Mouse (Mus musculus) lung, embryonic 16.5 days (tissue): Measurements from ENCODE around the gene Ccr2. TPM values are rescaled to one million over a fixed set of nuclear protein-coding genes. Genes with fewer than 3 reads are reported as not detected.
"Not testable (repeated sequence)": the region's sequence is repeated elsewhere in the genome, so short reads cannot be mapped to it uniquely, and the experiment has no call there.

Experiments used
- ATAC-seq: fragments of 200-750 bp; cut with Nextera tagmentation; 2 replicates; pipeline ENCODE4 v1.8.0; 2017; ENCODE audit warnings: low read depth, mild to moderate bottlenecking, moderate library complexity
- H3K27ac ChIP-seq: fragments of 300-500 bp; sonication (generic); 2 replicates; pipeline ENCODE4 v1.5.1; 2014; ENCODE audit warnings: mild to moderate bottlenecking, control low read depth, low read length
- H3K27me3 ChIP-seq: fragments of 300-500 bp; sonication (generic); 2 replicates; pipeline ENCODE4 v1.6.1; 2014; ENCODE audit warnings: low read depth, low read length, mixed read lengths; ENCODE audit not compliant: control insufficient read depth, insufficient read depth
- H3K36me3 ChIP-seq: fragments of 300-500 bp; sonication (generic); 2 replicates; pipeline ENCODE4 v1.6.1; 2014; ENCODE audit warnings: low read length; ENCODE audit not compliant: control insufficient read depth, insufficient read depth
- H3K4me1 ChIP-seq: fragments of 300-500 bp; sonication (generic); replicated peaks from 2 replicates; pipeline ENCODE4 v1.6.1; 2014; ENCODE audit warnings: low read length, mixed read lengths; ENCODE audit not compliant: control insufficient read depth, insufficient read depth
- H3K4me2 ChIP-seq: fragments of 300-500 bp; sonication (generic); 2 replicates; pipeline ENCODE4 v1.6.1; 2014; ENCODE audit warnings: low read depth, low read length, control low read depth
- H3K4me3 ChIP-seq: fragments of 300-500 bp; sonication (generic); 2 replicates; pipeline ENCODE4 v1.5.1; 2014; ENCODE audit warnings: mild to moderate bottlenecking, low read length, control low read depth
- H3K9ac ChIP-seq: fragments of 300-500 bp; sonication (generic); 2 replicates; pipeline ENCODE4 v1.6.1; 2014; ENCODE audit warnings: low read length, control low read depth
- H3K9me3 ChIP-seq: fragments of 300-500 bp; sonication (generic); 2 replicates; pipeline ENCODE4 v1.6.1; 2016; ENCODE audit warnings: low read length; ENCODE audit not compliant: control insufficient read depth
- WGBS: fragments of 180-500 bp; shearing (Covaris S2); extraction: QIAGEN DNeasy Blood & Tissue Kit; methylation state at CpG from one replicate; pipeline ENCODE4 v1.1.7; 2014; 5-methylcytosine and 5-hydroxymethylcytosine counted together
- polyA plus RNA-seq: library from polyadenylated mRNA; unstranded; fragments of >200 nt; fragmentation: Nextera tagmentation; extraction: Ambion mirVana; gene quantifications from 2 replicates; pipeline ENCODE4 v1.2.1, GENCODE M21; 2015

The Ccr2 gene
- polyA plus RNA-seq, 1 experiment from 2014 or later: 8.1 TPM

DNA sequence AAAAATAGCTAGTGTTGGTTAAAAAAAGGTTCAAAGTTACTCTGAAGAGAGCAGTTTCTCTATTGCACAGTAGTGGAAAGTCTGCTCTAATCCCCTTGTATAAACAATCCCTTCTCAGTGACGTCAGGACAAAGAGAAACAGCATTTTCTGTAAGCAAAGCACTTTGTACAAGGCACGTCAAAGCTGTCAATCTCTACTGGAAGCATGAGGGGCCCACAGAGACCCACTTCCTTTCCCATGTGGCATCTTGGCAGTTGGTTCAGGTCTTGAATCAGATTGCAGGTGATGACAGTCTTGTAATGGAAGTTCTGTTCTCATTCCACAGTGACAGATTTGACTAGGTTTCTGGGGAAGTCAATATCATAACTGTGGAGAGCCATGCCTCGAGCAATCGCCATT is 21.9 kb upstream of the Ccr2 start:
- 42% methylated on average over 4 of the region's 4 CpGs for WGBS
- no peak overlapping the region for H3K4me3 ChIP-seq
- no peak overlapping the region for H3K9ac ChIP-seq
- H3K9me3 ChIP-seq: no peaks in the 10 kb centered on the region
- H3K27ac ChIP-seq: no peak overlapping the region
- no peak overlapping the region for H3K4me2 ChIP-seq
- H3K4me1 ChIP-seq: no peaks in the 10 kb centered on the region
- H3K36me3 ChIP-seq: no peaks in the 10 kb centered on the region
- no peak for ATAC-seq
- no peaks in the 10 kb centered on the region for H3K27me3 ChIP-seq

DNA sequence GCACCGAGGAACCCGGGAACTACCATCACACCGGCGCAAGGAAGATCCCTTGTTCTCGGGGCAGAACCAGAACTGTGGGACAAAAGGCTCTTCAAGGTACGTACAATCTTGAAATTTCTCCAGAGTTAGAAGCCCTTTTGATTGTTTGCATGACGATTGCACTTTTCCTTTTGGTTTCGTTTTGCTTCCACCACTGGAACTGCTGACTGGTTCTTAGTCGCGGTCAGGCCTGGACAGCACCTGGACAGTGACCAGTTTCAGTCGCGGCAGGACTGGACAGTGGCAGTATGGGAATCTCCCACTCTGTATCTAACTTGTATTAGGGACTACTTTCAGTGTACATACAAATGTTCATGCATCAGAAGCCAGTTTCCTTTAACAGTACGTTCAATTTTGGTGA is 21.3 kb upstream of the Ccr2 start:
- H3K27ac ChIP-seq, H3K27me3 ChIP-seq, H3K36me3 ChIP-seq, H3K4me3 ChIP-seq, H3K9me3 ChIP-seq, H3K4me2 ChIP-seq, ATAC-seq, H3K4me1 ChIP-seq, H3K9ac ChIP-seq: not testable (repeated sequence)
- 91% methylated on average over 12 of the region's 13 CpGs for WGBS

DNA sequence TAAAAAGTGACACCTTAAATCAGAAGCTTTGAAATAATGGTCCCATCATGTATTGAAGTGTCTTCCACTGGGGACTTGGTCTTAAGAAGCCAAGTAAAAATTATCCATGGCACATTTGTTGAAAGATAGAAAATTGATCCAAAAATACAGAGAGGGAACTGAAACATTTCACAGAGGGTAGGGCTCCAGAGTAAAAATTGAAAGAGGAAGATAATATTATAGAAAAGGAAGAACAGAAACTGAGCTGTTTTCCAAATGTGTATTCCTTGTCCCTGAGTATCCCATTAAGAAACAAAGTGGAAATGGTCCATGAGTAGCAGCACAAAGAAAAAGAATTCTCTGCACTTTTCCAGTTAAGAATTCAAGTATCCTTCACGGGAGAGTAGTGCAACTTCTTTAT is 11.3 kb upstream of the Ccr2 start:
- WGBS: 74% methylated on average over 1 of the region's 1 CpGs
- no peak overlapping the region for H3K4me3 ChIP-seq
- H3K27ac ChIP-seq: no peak overlapping the region
- no peak overlapping the region for H3K9ac ChIP-seq
- no peaks in the 10 kb centered on the region for H3K9me3 ChIP-seq
- H3K4me1 ChIP-seq: no peaks in the 10 kb centered on the region
- no peak overlapping the region for H3K4me2 ChIP-seq
- H3K36me3 ChIP-seq: no peaks in the 10 kb centered on the region
- H3K27me3 ChIP-seq: no peaks in the 10 kb centered on the region
- ATAC-seq: no peak

DNA sequence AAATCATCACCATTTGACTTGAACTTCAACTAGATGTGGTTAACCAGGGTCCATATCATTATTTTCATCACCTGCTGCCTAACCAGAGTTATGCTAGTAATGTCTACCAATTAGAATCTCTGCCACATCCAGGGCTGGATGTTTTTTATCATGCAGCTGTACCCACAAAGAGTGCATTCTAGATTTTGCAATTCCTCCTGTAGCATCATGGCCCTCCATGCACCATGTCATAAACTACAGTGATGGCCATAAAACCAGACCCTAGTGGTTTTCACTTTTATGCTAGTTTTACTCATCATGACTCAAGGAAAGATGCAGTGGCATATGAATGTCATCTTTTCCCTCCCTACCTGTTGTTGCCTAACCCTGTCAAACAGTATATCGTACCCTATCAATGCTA is 2.6 kb upstream of the Ccr2 start:
- Histone ChIP-seq H3K27ac (no peak overlapping the region), H3K9me3 (no peaks in the 10 kb centered on the region), H3K36me3 (no peaks in the 10 kb centered on the region), H3K4me3 (no peak overlapping the region), H3K9ac (no peak overlapping the region), H3K4me2 (no peak overlapping the region), H3K4me1 (no peaks in the 10 kb centered on the region), H3K27me3 (no peaks in the 10 kb centered on the region)
- ATAC-seq: no peak
- WGBS: 71% methylated on average over 1 of the region's 1 CpGs

DNA sequence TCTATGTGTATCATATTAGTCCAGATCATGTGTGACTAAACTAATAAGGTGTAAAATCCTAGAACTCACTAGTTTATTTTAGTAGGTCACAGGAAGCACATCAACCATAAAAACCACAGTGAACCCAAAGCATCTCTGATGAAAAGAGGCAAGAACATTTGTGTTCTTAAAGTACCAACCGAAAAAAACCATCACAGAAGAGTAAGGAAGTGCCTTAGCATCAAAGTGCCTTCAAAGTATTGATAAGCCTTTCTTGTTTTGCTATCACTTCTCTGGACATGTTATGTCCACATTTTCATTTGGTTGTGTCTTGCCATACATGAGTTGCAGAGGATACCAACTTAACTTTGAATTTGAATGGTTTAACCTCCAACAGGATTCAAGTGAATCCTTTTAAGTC is 1.4 kb upstream of the Ccr2 start:
- Histone ChIP-seq H3K4me3 (no peak overlapping the region), H3K27ac (no peak overlapping the region), H3K9ac (no peak overlapping the region), H3K36me3 (no peaks in the 10 kb centered on the region), H3K27me3 (no peaks in the 10 kb centered on the region), H3K4me2 (no peak overlapping the region), H3K4me1 (no peaks in the 10 kb centered on the region), H3K9me3 (no peaks in the 10 kb centered on the region)
- 69% methylated on average over 1 of the region's 1 CpGs for WGBS
- no peak for ATAC-seq

GRCm38 (mm10) chr9:124103199-124103598 is 1.4 kb downstream of the Ccr2 start:
- no peaks in the 10 kb centered on the region for H3K9me3 ChIP-seq
- no peaks in the 10 kb centered on the region for H3K4me1 ChIP-seq
- WGBS: 45% methylated on average over 1 of the region's 1 CpGs
- no peaks in the 10 kb centered on the region for H3K36me3 ChIP-seq
- no peak overlapping the region for H3K27ac ChIP-seq
- no peak overlapping the region for H3K9ac ChIP-seq
- no peaks in the 10 kb centered on the region for H3K27me3 ChIP-seq
- no peak for ATAC-seq
- no peak overlapping the region for H3K4me2 ChIP-seq
- no peak overlapping the region for H3K4me3 ChIP-seq

DNA sequence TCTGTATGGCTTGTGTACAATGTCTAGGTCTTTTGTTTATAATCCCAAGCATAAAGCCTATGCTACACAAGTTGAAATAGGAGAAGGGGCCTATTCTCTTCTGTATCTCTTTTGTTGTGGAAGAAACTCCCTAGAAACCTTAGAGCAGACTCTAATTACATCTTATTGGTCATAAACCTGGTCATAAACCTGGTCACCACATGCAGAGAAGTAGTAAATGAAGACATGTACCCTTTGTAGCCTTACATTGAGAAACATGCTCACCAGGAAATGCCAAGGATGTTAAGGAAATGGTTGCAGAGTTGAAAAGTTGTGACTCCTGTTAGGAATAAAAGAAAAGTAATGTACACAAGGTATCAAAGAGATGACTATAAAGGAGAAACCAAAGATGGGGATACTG is 3.4 kb downstream of the Ccr2 start:
- H3K4me2 ChIP-seq: no peak overlapping the region
- H3K9ac ChIP-seq: no peak overlapping the region
- no peak overlapping the region for H3K4me3 ChIP-seq
- ATAC-seq: no peak
- no peak overlapping the region for H3K27ac ChIP-seq
- H3K9me3 ChIP-seq: no peaks in the 10 kb centered on the region
- H3K36me3 ChIP-seq: no peaks in the 10 kb centered on the region
- H3K27me3 ChIP-seq: no peaks in the 10 kb centered on the region
- H3K4me1 ChIP-seq: no peaks in the 10 kb centered on the region

DNA sequence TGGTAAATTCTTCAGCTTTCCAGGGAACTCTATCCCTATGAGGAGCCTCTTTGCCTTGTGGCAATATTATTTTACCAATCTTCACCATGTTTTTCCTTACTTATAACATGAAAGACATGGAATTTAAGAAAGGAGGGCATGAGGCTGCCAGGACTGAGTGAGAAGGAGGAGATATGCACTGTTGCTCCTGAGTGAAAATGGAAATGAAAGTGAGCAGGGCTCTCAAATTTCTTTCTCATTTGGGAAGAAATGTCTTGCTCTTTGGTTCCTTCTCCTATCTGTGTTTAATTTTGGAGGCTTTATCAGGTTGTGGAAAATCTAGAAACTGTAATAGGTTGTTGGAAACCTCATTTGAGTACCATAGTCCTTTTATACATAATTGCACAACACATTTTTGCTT is 5.5 kb downstream of the Ccr2 start:
- H3K36me3 ChIP-seq: no peaks in the 10 kb centered on the region
- H3K9ac ChIP-seq: no peak overlapping the region
- no peaks in the 10 kb centered on the region for H3K4me1 ChIP-seq
- H3K4me2 ChIP-seq: no peak overlapping the region
- ATAC-seq: no peak
- no peak overlapping the region for H3K27ac ChIP-seq
- no peaks in the 10 kb centered on the region for H3K9me3 ChIP-seq
- no peak overlapping the region for H3K4me3 ChIP-seq
- H3K27me3 ChIP-seq: no peaks in the 10 kb centered on the region

DNA sequence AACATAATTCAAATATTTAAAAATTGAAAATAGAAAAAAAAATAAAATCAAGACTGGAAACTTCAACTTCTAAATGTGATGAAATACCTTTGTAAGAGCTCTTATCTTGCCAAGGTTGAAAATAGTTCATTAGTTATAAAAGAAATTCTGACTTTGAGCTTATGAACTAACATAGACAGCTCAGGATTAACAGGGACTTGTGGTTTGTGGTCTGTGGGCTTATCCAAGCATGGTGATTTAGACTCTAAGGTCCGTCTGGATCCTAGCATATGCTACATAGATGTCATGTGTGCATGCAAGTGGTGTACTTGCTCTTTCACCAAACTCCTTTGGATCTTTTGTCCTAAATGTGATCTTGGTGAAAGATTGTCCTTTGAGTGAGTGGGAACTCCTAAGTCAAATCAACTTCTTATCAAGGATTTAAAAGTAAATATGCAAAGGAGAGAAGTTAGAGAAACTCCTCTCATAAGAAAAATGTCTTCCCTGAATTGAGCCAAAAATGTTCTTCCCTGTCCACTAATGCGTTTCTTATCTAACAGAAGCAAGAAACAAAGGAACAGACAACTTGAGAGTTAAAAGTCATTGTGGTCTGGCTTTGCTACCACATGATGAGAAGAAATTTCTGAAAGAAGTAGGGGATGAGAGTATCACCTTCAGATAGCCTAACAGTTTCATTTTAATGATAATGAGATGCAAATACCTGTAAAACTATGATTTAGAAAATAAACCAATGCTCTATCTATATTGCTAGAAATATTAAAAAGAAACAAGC is 6.8 kb downstream of the Ccr2 start:
- WGBS: 38% methylated on average over 2 of the region's 2 CpGs
- Histone ChIP-seq H3K36me3 (no peaks in the 10 kb centered on the region), H3K4me2 (no peak overlapping the region), H3K4me3 (no peak overlapping the region), H3K27ac (no peak overlapping the region), H3K4me1 (no peaks in the 10 kb centered on the region), H3K27me3 (no peaks in the 10 kb centered on the region), H3K9ac (no peak overlapping the region), H3K9me3 (no peaks in the 10 kb centered on the region)
- no peak for ATAC-seq

GRCm38 (mm10) chr9:124111997-124112396 is 10.2 kb downstream of the Ccr2 start:
- Histone ChIP-seq H3K9ac (no peak overlapping the region), H3K27me3 (no peaks in the 10 kb centered on the region), H3K4me1 (no peaks in the 10 kb centered on the region), H3K27ac (no peak overlapping the region), H3K4me2 (no peak overlapping the region), H3K36me3 (no peaks in the 10 kb centered on the region), H3K4me3 (no peak overlapping the region), H3K9me3 (no peaks in the 10 kb centered on the region)
- WGBS: 73% methylated on average over 1 of the region's 1 CpGs
- no peak for ATAC-seq
